Mouse (Mus musculus) colon, adult 2 months (tissue): ENCODE data around the gene Cnot1. TPM values are rescaled to one million over a fixed set of nuclear protein-coding genes. Genes with fewer than 3 reads are reported as not detected.

Experiments used
- polyA plus RNA-seq: library from polyadenylated mRNA; depleted of rRNA; stranded (reverse); fragments of >200 nt; gene quantifications from 2 replicates; pipeline ENCODE4 v1.2.3, GENCODE M21; 2012; rRNA removed

Cnot1 gene
- 70.0 and 73.8 TPM in 2 replicates for polyA plus RNA-seq

GRCm38 (mm10) chr8:95807331-95807843 lies at the start of gene Cnot1:
TSS of gene Cnot1 (minus strand) at chr8:95807464.

GRCm38 (mm10) chr8:95853102-95853843 lies 46.0 kb upstream of the Cnot1 start, which contains the start of gene Slc38a7:
TSS of gene Slc38a7 (minus strand) at chr8:95853539.

GRCm38 (mm10) chr8:95825162-95825561 lies 17.9 kb upstream of the Cnot1 start, which contains the start of gene Sap18b:
TSS of gene Sap18b (plus strand) at chr8:95825346.

GRCm38 (mm10) chr8:95715676-95716531 lies 91.4 kb downstream of the Cnot1 start, which contains the start of gene Setd6:
TSS of gene Setd6 (plus strand) at chr8:95715881.

GRCm38 (mm10) chr8:95676631-95677030 lies 130.6 kb downstream of the Cnot1 start, which contains the start of gene Ndrg4:
TSS of gene Ndrg4 (plus strand) at chr8:95676980.

Other genes with a start within 250 kb of the Cnot1 start
- gene Prss54, start 231.1 kb downstream of the Cnot1 start, polyA plus RNA-seq: not detected in 2 replicates
- gene Gins3, start 174.0 kb downstream of the Cnot1 start, polyA plus RNA-seq: 0.97 and 1.3 TPM in 2 replicates
- gene Ndrg4, start 130.5 kb downstream of the Cnot1 start, polyA plus RNA-seq: 41.0 and 44.7 TPM in 2 replicates
- 10.4 and 11.7 TPM in 2 replicates for gene Setd6, start 91.6 kb downstream of the Cnot1 start, polyA plus RNA-seq
- gene Sap18b, start 17.9 kb upstream of the Cnot1 start, polyA plus RNA-seq: 26.0 and 43.5 TPM in 2 replicates
- gene Slc38a7, start 46.1 kb upstream of the Cnot1 start, polyA plus RNA-seq: 18.0 and 23.0 TPM in 2 replicates
- 53.6 and 58.1 TPM in 2 replicates for gene Got2, start 81.1 kb upstream of the Cnot1 start, polyA plus RNA-seq